In the genomic region with DNA sequence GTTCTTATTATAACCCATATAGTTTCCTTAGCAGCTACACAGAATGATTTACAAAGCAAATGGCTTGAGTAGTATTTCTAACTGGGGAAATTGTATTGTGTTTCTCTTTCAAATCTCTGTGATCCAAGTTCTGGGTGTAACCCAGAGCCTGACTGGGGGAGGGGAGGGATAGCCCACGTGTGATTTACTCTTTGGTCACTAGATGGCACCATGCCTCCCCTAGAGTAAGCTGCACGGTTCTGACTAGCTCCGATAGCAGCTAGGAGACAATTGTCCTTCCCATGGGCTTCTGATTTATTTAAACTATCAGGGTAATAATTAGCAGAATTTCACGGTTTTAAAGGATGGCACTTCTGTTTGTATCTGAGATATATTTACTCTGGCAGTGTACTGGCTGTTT, we compare ENCODE assay signal across 8 mouse cellular contexts.
DNase-seq lines count a peak whose midpoint lies in the region; ATAC-seq and TF ChIP-seq lines count a peak whose summit lies in the region.

No protein-coding gene starts in this region.

- no peak overlapping the region for H3K27ac ChIP-seq in embryonic facial prominence, embryonic 11.5 days (replicated peaks; ENCODE audit: low read depth, low read length)
- no peak overlapping the region for H3K27ac ChIP-seq in kidney, embryonic 15.5 days
- H3K27ac ChIP-seq in limb, embryonic 13.5 days: no peak overlapping the region
- no peak overlapping the region for H3K27ac ChIP-seq in midbrain, postnatal 0 days (ENCODE audit: low read depth, low read length)

- no peak overlapping the region for H3ac ChIP-seq in C2C12 (ENCODE audit: control insufficient read depth, insufficient read length, low read depth)

- peak; percentile 61 for DNase-seq in adrenal gland, postnatal 25 days
- peak; percentile 87 for DNase-seq in embryonic facial prominence, embryonic 11.5 days (ENCODE audit: low spot score)
- DNase-seq in heart, adult 8-10 months (ENCODE audit: low spot score): peak; percentile 78
- peak; percentile 92 for DNase-seq in midbrain, postnatal 0 days (ENCODE audit: low spot score)
- peak; percentile 11 to 50 for DNase-seq in spleen, postnatal 10 days (ENCODE audit: low spot score in 2 of 2)

- no peak overlapping the region for H3K4me2 ChIP-seq in embryonic facial prominence, embryonic 11.5 days (ENCODE audit: low read depth, low read length)
- no peak overlapping the region for H3K4me2 ChIP-seq in kidney, embryonic 15.5 days
- no peak overlapping the region for H3K4me2 ChIP-seq in limb, embryonic 13.5 days (replicated peaks)
- H3K4me2 ChIP-seq in midbrain, postnatal 0 days (ENCODE audit: low read depth, low read length, poor library complexity, severe bottlenecking): no peak overlapping the region

- H3K79me2 ChIP-seq in C2C12 (ENCODE audit: control insufficient read depth, insufficient read depth): no peaks in the 10 kb centered on the region

- no peak overlapping the region for H3K4me3 ChIP-seq in C2C12 (ENCODE audit: insufficient read depth, poor library complexity, severe bottlenecking)
- H3K4me3 ChIP-seq in embryonic facial prominence, embryonic 11.5 days (ENCODE audit: low read depth, low read length): no peak overlapping the region
- H3K4me3 ChIP-seq in kidney, embryonic 15.5 days (replicated peaks): no peak overlapping the region
- H3K4me3 ChIP-seq in limb, embryonic 13.5 days: no peak overlapping the region
- H3K4me3 ChIP-seq in midbrain, postnatal 0 days (ENCODE audit: low read depth, low read length): no peak overlapping the region

- peak; percentile 71 for TF ChIP-seq CTCF in C2C12 (IDR thresholded peaks at IDR 0.05; ENCODE audit: control insufficient read depth, insufficient read depth, insufficient read length)
- TF ChIP-seq CTCF in midbrain, postnatal 0 days (IDR thresholded peaks at IDR 0.05): peak; percentile 92

- H3K79me3 ChIP-seq in C2C12 (ENCODE audit: low read depth): no peaks in the 10 kb centered on the region

- no peaks in the 10 kb centered on the region for H3K36me3 ChIP-seq in C2C12 (ENCODE audit: control insufficient read depth, insufficient read depth)
- H3K36me3 ChIP-seq in embryonic facial prominence, embryonic 11.5 days (replicated peaks; ENCODE audit: control insufficient read depth, insufficient read depth, low read depth, low read length): no peaks in the 10 kb centered on the region
- H3K36me3 ChIP-seq in kidney, embryonic 15.5 days: no peaks in the 10 kb centered on the region
- H3K36me3 ChIP-seq in limb, embryonic 13.5 days: no peaks in the 10 kb centered on the region
- H3K36me3 ChIP-seq in midbrain, postnatal 0 days (ENCODE audit: insufficient read depth, low read length): no peaks in the 10 kb centered on the region

- no peaks in the 10 kb centered on the region for H3K27me3 ChIP-seq in C2C12 (ENCODE audit: control insufficient read depth, insufficient read depth, insufficient read length)
- no peaks in the 10 kb centered on the region for H3K27me3 ChIP-seq in embryonic facial prominence, embryonic 11.5 days (ENCODE audit: control insufficient read depth, insufficient read depth, low read length)
- H3K27me3 ChIP-seq in kidney, embryonic 15.5 days: no peaks in the 10 kb centered on the region
- H3K27me3 ChIP-seq in limb, embryonic 13.5 days: no peaks in the 10 kb centered on the region
- no peaks in the 10 kb centered on the region for H3K27me3 ChIP-seq in midbrain, postnatal 0 days (ENCODE audit: insufficient read depth, low read length)

- 2% methylated on average over 4 of the region's 4 CpGs for whole genome bisulfite sequencing in embryonic facial prominence, embryonic 11.5 days
- 4% methylated on average over 4 of the region's 4 CpGs for WGBS in kidney, embryonic 15.5 days
- WGBS in limb, embryonic 13.5 days: 1% methylated on average over 4 of the region's 4 CpGs
- 3% methylated on average over 4 of the region's 4 CpGs for WGBS in midbrain, postnatal 0 days

- peak; percentile 87 for ATAC-seq in embryonic facial prominence, embryonic 11.5 days (replicated peaks; ENCODE audit: insufficient number of reproducible peaks, low FRiP score, low TSS enrichment, low read depth)
- peak; percentile 91; the same call in 1 of the 2 replicates for ATAC-seq in kidney, embryonic 15.5 days (replicated peaks; ENCODE audit: low FRiP score)
- peak; percentile 85 for ATAC-seq in limb, embryonic 13.5 days (ENCODE audit: low FRiP score, low read depth)
- ATAC-seq in midbrain, postnatal 0 days (ENCODE audit: low FRiP score): peak; percentile 90

- H3K4me1 ChIP-seq in embryonic facial prominence, embryonic 11.5 days (ENCODE audit: control insufficient read depth, insufficient read depth, low read length): no peaks in the 10 kb centered on the region
- peaks cover 3% of the 10 kb centered on the region; the same call in 1 of the 2 replicates for H3K4me1 ChIP-seq in kidney, embryonic 15.5 days
- no peaks in the 10 kb centered on the region for H3K4me1 ChIP-seq in limb, embryonic 13.5 days
- H3K4me1 ChIP-seq in midbrain, postnatal 0 days (ENCODE audit: insufficient read depth, low read length): peaks cover 4% of the 10 kb centered on the region; the same call in 1 of the 2 replicates

- H3K9me3 ChIP-seq in embryonic facial prominence, embryonic 11.5 days (replicated peaks; ENCODE audit: control insufficient read depth, low read length): no peaks in the 10 kb centered on the region
- no peaks in the 10 kb centered on the region for H3K9me3 ChIP-seq in kidney, embryonic 15.5 days (replicated peaks)
- H3K9me3 ChIP-seq in limb, embryonic 13.5 days: no peaks in the 10 kb centered on the region
- H3K9me3 ChIP-seq in midbrain, postnatal 0 days (ENCODE audit: low read length): no peaks in the 10 kb centered on the region

- no peak overlapping the region for H3K9ac ChIP-seq in embryonic facial prominence, embryonic 11.5 days (replicated peaks; ENCODE audit: low read length)
- no peak overlapping the region for H3K9ac ChIP-seq in kidney, embryonic 15.5 days
- no peak overlapping the region for H3K9ac ChIP-seq in limb, embryonic 13.5 days
- no peak overlapping the region for H3K9ac ChIP-seq in midbrain, postnatal 0 days (replicated peaks; ENCODE audit: low read length, poor library complexity, severe bottlenecking)

TF ChIP-seq in C2C12, 6 proteins besides CTCF, POLR2A, EP300 and RAD21:
- TF ChIP-seq MAX (IDR thresholded peaks at IDR 0.05): peak; percentile 76
- no peak for TF ChIP-seq CEBPB (IDR thresholded peaks at IDR 0.05; ENCODE audit: low read depth)

Comparison
In these comparisons a context has a peak if more than half of its experiments do, and no peak if none do; other contexts are left out.
1. DNase-seq: peak in every context shown above with its lines; median percentile 92 in midbrain, postnatal 0 days; 87 in embryonic facial prominence, embryonic 11.5 days; 78 in heart, adult 8-10 months; 61 in adrenal gland, postnatal 25 days; 30 in spleen, postnatal 10 days.